Mouse (Mus musculus): ENCODE results near the gene G0s2. TPM values are rescaled to one million over a fixed set of nuclear protein-coding genes. Genes with fewer than 3 reads are reported as not detected.

G0s2 gene
- polyA plus RNA-seq, 1 experiment from 2014 or later, result 6.2 TPM

DNA sequence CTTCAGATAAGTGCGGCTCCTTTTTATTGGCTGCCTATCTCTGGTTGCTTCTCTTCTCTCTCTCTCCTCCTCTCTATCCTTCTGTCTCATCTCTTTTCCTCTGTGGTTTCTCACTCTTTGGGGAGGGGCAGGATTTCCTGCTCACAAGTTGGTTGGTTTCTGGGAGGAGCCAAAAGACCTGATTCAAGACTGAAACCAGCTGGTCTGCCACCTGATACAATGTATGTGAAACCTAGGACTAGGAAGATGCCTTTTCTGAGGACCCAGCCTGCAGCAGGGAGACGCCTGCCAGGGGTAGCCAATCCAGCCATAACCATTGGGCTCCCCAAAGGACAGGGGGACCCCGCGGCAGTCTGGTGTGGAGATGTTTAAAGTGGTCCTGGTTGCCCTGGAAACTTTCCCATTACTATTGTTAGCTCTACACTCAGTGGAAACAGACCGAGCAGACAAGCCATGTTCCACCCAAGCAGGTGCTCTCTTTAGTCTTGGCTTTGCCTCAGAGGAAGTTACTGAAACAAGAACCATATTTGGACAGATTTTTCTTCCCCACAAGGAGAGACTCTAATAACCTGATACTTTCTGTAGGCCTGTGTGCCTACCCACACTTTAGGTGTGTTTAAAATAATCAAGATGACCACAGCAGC lies 8.9 kb downstream of the G0s2 start, which contains the start of gene Hsd11b1:
TSS of gene Hsd11b1 (minus strand) at position 121 of the 644 bp plus-strand sequence.
- no peak for ATAC-seq (ENCODE audit: insufficient number of reproducible peaks, low FRiP score, low TSS enrichment, low read depth)
- 77% methylated on average over 5 of the region's 5 CpGs for WGBS

GRCm38 (mm10) chr1:193263026-193263907 lies 9.8 kb downstream of the G0s2 start:
- H3K4me2 ChIP-seq (ENCODE audit: low read depth, severe bottlenecking), result no peak overlapping the region
- WGBS, result 81% methylated on average over 8 of the region's 8 CpGs

More for the DNA sequence above, 8.9 kb downstream of the G0s2 start, which contains the start of gene Hsd11b1:
- H3K36me3 ChIP-seq (ENCODE audit: control insufficient read depth, insufficient read depth, low read length), result no peaks in the 10 kb centered on the region
- no peak within 1 kb of the TSS for H3K9ac ChIP-seq (ENCODE audit: low read length)
- no peak for DNase-seq (ENCODE audit: low spot score)
- H3K4me2 ChIP-seq (ENCODE audit: low read depth, severe bottlenecking), result no peak within 1 kb of the TSS
- no peak within 1 kb of the TSS for H3K27ac ChIP-seq (replicated peaks; ENCODE audit: low read depth, low read length)
- H3K4me1 ChIP-seq (ENCODE audit: control insufficient read depth, insufficient read depth, low read length), result no peaks in the 10 kb centered on the region
- no peak within 1 kb of the TSS for H3K4me3 ChIP-seq (ENCODE audit: low read depth, low read length)
- H3K27me3 ChIP-seq (ENCODE audit: control insufficient read depth, insufficient read depth, low read length), result no peaks in the 10 kb centered on the region
- H3K9me3 ChIP-seq (ENCODE audit: control insufficient read depth, low read length), result no peaks in the 10 kb centered on the region

GRCm38 (mm10) chr1:193261897-193262548 lies 11.0 kb downstream of the G0s2 start:
- DNase-seq (ENCODE audit: low spot score) (no peak), ATAC-seq (ENCODE audit: insufficient number of reproducible peaks, low FRiP score, low TSS enrichment, low read depth) (no peak)
- no peaks in the 10 kb centered on the region for H3K36me3 ChIP-seq (ENCODE audit: control insufficient read depth, insufficient read depth, low read length)
- H3K27me3 ChIP-seq (ENCODE audit: control insufficient read depth, insufficient read depth, low read length), result no peaks in the 10 kb centered on the region
- H3K9ac ChIP-seq (ENCODE audit: low read length), result no peak overlapping the region
- H3K4me2 ChIP-seq (ENCODE audit: low read depth, severe bottlenecking), result no peak overlapping the region
- 75% methylated on average over 7 of the region's 7 CpGs for whole genome bisulfite sequencing
- H3K9me3 ChIP-seq (ENCODE audit: control insufficient read depth, low read length), result no peaks in the 10 kb centered on the region
- H3K4me1 ChIP-seq (ENCODE audit: control insufficient read depth, insufficient read depth, low read length), result no peaks in the 10 kb centered on the region
- no peak overlapping the region for H3K4me3 ChIP-seq (ENCODE audit: low read depth, low read length)
- H3K27ac ChIP-seq (replicated peaks; ENCODE audit: low read depth, low read length), result no peak overlapping the region

More at GRCm38 (mm10) chr1:193263026-193263907, 9.8 kb downstream of the G0s2 start:
- DNase-seq (ENCODE audit: low spot score) (no peak), ATAC-seq (ENCODE audit: insufficient number of reproducible peaks, low FRiP score, low TSS enrichment, low read depth) (no peak)
- Histone ChIP-seq H3K36me3 (ENCODE audit: control insufficient read depth, insufficient read depth, low read length) (no peaks in the 10 kb centered on the region), H3K4me3 (ENCODE audit: low read depth, low read length) (no peak overlapping the region), H3K9me3 (ENCODE audit: control insufficient read depth, low read length) (no peaks in the 10 kb centered on the region), H3K4me1 (ENCODE audit: control insufficient read depth, insufficient read depth, low read length) (no peaks in the 10 kb centered on the region), H3K27me3 (ENCODE audit: control insufficient read depth, insufficient read depth, low read length) (no peaks in the 10 kb centered on the region), H3K9ac (ENCODE audit: low read length) (no peak overlapping the region), H3K27ac (replicated peaks; ENCODE audit: low read depth, low read length) (no peak overlapping the region)

DNA sequence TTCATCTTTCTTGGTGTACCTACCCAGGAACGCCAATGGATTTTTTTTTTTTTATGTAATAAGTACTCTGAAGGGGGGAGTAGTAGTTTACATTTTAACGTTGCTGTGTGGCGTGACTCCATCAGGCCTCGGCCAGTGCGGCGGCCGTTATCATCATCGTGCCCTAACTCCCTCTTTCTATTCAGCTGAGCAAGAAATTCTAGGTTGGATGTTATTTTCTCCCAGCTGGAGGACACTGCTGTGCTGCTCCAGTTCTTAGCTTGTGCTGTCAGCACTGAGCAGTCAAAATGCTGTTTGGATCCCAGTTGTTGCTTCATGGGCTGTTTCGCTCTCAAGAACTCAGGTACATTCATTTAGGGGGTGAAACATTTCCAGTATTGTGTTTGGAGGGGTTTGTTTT lies 13.5 kb downstream of the G0s2 start:
- no peak for DNase-seq (ENCODE audit: low spot score)
- H3K36me3 ChIP-seq (ENCODE audit: control insufficient read depth, insufficient read depth, low read length), result no peaks in the 10 kb centered on the region
- H3K27me3 ChIP-seq (ENCODE audit: control insufficient read depth, insufficient read depth, low read length), result no peaks in the 10 kb centered on the region
- no peaks in the 10 kb centered on the region for H3K4me1 ChIP-seq (ENCODE audit: control insufficient read depth, insufficient read depth, low read length)
- ATAC-seq (ENCODE audit: insufficient number of reproducible peaks, low FRiP score, low TSS enrichment, low read depth), result no peak
- no peak overlapping the region for H3K9ac ChIP-seq (ENCODE audit: low read length)
- 93% methylated on average over 9 of the region's 9 CpGs for WGBS
- no peak overlapping the region for H3K27ac ChIP-seq (replicated peaks; ENCODE audit: low read depth, low read length)
- H3K4me2 ChIP-seq (ENCODE audit: low read depth, severe bottlenecking), result no peak overlapping the region
- no peak overlapping the region for H3K4me3 ChIP-seq (ENCODE audit: low read depth, low read length)
- H3K9me3 ChIP-seq (ENCODE audit: control insufficient read depth, low read length), result no peaks in the 10 kb centered on the region

DNA sequence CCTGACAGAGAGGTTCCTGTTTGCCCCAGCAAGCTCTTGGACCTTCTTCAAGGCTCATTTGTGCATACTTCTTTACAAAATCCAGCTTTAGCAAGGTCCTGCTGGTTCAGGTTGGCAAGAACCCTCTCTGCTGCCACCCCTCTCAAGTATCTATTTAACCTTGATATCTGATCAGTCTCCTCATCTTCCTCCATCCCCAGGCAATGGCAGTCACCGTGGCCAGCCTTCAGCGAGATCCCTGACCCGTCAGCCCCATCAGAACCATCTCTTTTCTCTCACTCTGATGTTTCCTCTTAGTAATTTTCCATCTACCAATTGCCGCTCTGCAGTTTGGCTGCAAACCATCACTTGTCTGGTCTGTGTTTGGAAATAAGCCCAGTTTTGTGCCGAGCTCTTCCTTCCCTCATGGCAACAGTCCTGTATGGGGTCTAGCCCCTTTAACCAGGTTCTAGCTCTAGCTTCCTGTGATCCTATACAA lies 16.4 kb downstream of the G0s2 start:
- no peak for DNase-seq (ENCODE audit: low spot score)
- ATAC-seq (ENCODE audit: insufficient number of reproducible peaks, low FRiP score, low TSS enrichment, low read depth), result no peak
- Histone ChIP-seq H3K9ac (ENCODE audit: low read length) (no peak overlapping the region), H3K36me3 (ENCODE audit: control insufficient read depth, insufficient read depth, low read length) (no peaks in the 10 kb centered on the region), H3K4me1 (ENCODE audit: control insufficient read depth, insufficient read depth, low read length) (no peaks in the 10 kb centered on the region), H3K4me2 (ENCODE audit: low read depth, severe bottlenecking) (no peak overlapping the region), H3K9me3 (ENCODE audit: control insufficient read depth, low read length) (no peaks in the 10 kb centered on the region), H3K27ac (replicated peaks; ENCODE audit: low read depth, low read length) (no peak overlapping the region), H3K4me3 (ENCODE audit: low read depth, low read length) (no peak overlapping the region), H3K27me3 (ENCODE audit: control insufficient read depth, insufficient read depth, low read length) (no peaks in the 10 kb centered on the region)
- WGBS, result 76% methylated on average over 5 of the region's 5 CpGs

DNA sequence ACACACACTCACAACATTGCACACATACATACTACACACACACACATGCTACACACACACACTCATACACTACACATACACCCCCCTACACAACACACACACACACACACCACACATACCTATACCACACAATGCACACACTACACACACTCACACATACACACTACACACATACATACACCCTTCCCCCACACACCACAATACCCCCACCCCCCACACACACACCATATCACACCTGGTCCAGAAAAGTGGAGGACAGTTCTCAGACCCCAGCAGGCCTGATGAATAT lies 16.8 kb downstream of the G0s2 start:
- Histone ChIP-seq H3K27ac (replicated peaks; ENCODE audit: low read depth, low read length) (no peak overlapping the region), H3K36me3 (ENCODE audit: control insufficient read depth, insufficient read depth, low read length) (no peaks in the 10 kb centered on the region), H3K27me3 (ENCODE audit: control insufficient read depth, insufficient read depth, low read length) (no peaks in the 10 kb centered on the region), H3K4me2 (ENCODE audit: low read depth, severe bottlenecking) (no peak overlapping the region), H3K4me1 (ENCODE audit: control insufficient read depth, insufficient read depth, low read length) (no peaks in the 10 kb centered on the region), H3K4me3 (ENCODE audit: low read depth, low read length) (no peak overlapping the region), H3K9me3 (ENCODE audit: control insufficient read depth, low read length) (no peaks in the 10 kb centered on the region), H3K9ac (ENCODE audit: low read length) (no peak overlapping the region; the same call in 1 of the 2 replicates)
- no peak for ATAC-seq (ENCODE audit: insufficient number of reproducible peaks, low FRiP score, low TSS enrichment, low read depth)
- DNase-seq (ENCODE audit: low spot score), result no peak

DNA sequence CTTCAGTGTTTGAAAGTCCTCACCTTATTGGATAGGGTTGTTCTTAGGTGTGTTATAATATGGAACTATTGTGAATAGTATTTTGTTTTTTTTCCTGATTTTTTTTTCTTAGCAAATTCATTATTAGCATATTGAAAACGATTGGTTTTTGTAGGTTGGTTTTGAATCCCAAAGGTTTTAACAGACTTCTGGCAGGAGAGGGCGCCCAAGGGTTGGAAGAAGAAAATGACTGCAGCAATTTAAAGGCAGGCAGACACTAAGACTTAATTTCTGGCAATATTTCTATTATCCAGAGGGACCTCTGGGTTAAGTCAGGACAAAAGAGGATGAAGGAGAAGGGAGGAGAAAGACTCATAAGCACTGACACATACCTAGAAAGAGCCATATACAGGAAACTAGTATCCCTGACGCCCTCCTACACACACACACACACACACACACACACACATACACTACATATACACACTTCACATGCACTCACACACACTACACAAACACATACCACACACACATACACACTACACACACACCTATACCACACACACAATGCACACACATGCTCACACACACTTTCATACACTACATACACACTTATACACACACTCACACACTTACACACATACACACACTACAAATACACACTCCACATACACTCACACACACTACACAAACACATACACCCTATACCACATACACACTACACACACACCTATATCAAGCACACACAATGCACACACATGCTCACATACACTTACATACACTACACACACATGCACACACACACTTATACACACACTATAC lies 17.3 kb downstream of the G0s2 start:
- WGBS, result 25% methylated on average over 3 of the region's 3 CpGs
- Histone ChIP-seq H3K4me2 (ENCODE audit: low read depth, severe bottlenecking) (no peak overlapping the region), H3K4me3 (ENCODE audit: low read depth, low read length) (no peak overlapping the region), H3K9me3 (ENCODE audit: control insufficient read depth, low read length) (no peaks in the 10 kb centered on the region), H3K27ac (replicated peaks; ENCODE audit: low read depth, low read length) (no peak overlapping the region), H3K9ac (ENCODE audit: low read length) (no peak overlapping the region; the same call in 1 of the 2 replicates), H3K27me3 (ENCODE audit: control insufficient read depth, insufficient read depth, low read length) (no peaks in the 10 kb centered on the region), H3K36me3 (ENCODE audit: control insufficient read depth, insufficient read depth, low read length) (no peaks in the 10 kb centered on the region), H3K4me1 (ENCODE audit: control insufficient read depth, insufficient read depth, low read length) (no peaks in the 10 kb centered on the region)
- DNase-seq (ENCODE audit: low spot score), result peak; percentile 68
- no peak for ATAC-seq (ENCODE audit: insufficient number of reproducible peaks, low FRiP score, low TSS enrichment, low read depth)

DNA sequence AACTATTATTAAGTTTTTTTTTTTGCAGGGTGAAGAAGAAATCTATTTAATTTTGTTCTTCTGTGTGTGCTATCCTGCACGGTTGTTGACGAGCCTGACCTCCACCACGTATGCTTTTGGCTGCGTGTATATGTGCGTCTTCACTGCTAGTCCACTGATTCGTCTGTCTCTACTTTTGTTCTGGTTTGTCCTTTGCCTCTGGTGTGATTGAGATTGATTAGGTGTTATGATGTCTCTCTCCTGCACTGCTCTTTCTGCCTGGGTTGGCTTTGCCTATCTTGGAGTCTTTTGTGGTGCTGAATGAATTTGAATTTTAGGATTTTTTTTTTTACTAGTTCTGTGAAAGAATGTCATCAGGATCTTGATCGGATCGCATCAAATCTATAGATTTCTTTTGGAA lies 18.0 kb downstream of the G0s2 start:
- 51% methylated on average over 8 of the region's 8 CpGs for WGBS
- Histone ChIP-seq H3K4me2 (ENCODE audit: low read depth, severe bottlenecking) (no peak overlapping the region), H3K36me3 (ENCODE audit: control insufficient read depth, insufficient read depth, low read length) (no peaks in the 10 kb centered on the region), H3K4me1 (ENCODE audit: control insufficient read depth, insufficient read depth, low read length) (no peaks in the 10 kb centered on the region), H3K9me3 (ENCODE audit: control insufficient read depth, low read length) (no peaks in the 10 kb centered on the region), H3K9ac (ENCODE audit: low read length) (no peak overlapping the region), H3K27me3 (ENCODE audit: control insufficient read depth, insufficient read depth, low read length) (no peaks in the 10 kb centered on the region), H3K27ac (replicated peaks; ENCODE audit: low read depth, low read length) (no peak overlapping the region), H3K4me3 (ENCODE audit: low read depth, low read length) (no peak overlapping the region)
- DNase-seq (ENCODE audit: low spot score), result no peak
- ATAC-seq (ENCODE audit: insufficient number of reproducible peaks, low FRiP score, low TSS enrichment, low read depth), result no peak

All from limb, embryonic 11.5 days (tissue).